Mouse (Mus musculus) G1E (cell line): ENCODE data around the gene Pdcd1lg2. TPM values are rescaled to one million over a fixed set of nuclear protein-coding genes. Genes with fewer than 3 reads are reported as not detected.

ENCODE experiments used
- ATAC-seq: 2 replicates; pipeline ENCODE4 v1.8.0; 2016; ENCODE audit warnings: mild to moderate bottlenecking; ENCODE audit not compliant: insufficient number of reproducible peaks, poor library complexity, low FRiP score, severe bottlenecking; ENCODE audit errors: extremely low read depth
- DNase-seq: peaks from one replicate; pipeline ENCODE4 v3.0.0; 2012; ENCODE audit warnings: low spot score
- H3K27me3 ChIP-seq: 2 replicates; pipeline ENCODE4 v1.6.1; 2012; ENCODE audit warnings: mild to moderate bottlenecking, low read length, inconsistent platforms; ENCODE audit not compliant: insufficient read depth
- H3K36me3 ChIP-seq: replicated peaks from 2 replicates; pipeline ENCODE3; 2012; ENCODE audit warnings: mild to moderate bottlenecking, inconsistent platforms
- H3K4me1 ChIP-seq: 2 replicates; pipeline ENCODE4 v1.6.1; 2012; ENCODE audit warnings: low read depth, low read length, inconsistent platforms, mixed read lengths; ENCODE audit not compliant: insufficient read depth
- H3K4me3 ChIP-seq: 2 replicates; pipeline ENCODE4 v1.5.1; 2012; ENCODE audit warnings: low read depth, mild to moderate bottlenecking, inconsistent platforms, low read length, moderate library complexity, mixed read lengths
- H3K9me3 ChIP-seq: replicated peaks from 2 replicates; pipeline ENCODE4 v1.6.1; 2012; ENCODE audit warnings: inconsistent platforms
- CTCF ChIP-seq: IDR thresholded peaks from 2 replicates; pipeline ENCODE4 v1.5.1; 2012; ENCODE audit warnings: low read depth, low read length, inconsistent platforms, mixed read lengths
- GATA1 ChIP-seq: IDR thresholded peaks from 2 replicates; pipeline ENCODE4 v1.6.1; 2012; ENCODE audit warnings: borderline replicate concordance, low read length, inconsistent platforms, mixed read lengths
- GATA2 ChIP-seq: IDR thresholded peaks from 2 replicates; pipeline ENCODE4 v1.6.1; 2012; ENCODE audit warnings: low read depth, low read length, inconsistent platforms, borderline replicate concordance
- POLR2AphosphoS5 ChIP-seq: IDR thresholded peaks from 2 replicates; pipeline ENCODE4 v1.6.1; 2012; ENCODE audit warnings: low read depth, low read length, inconsistent platforms; ENCODE audit not compliant: insufficient replicate concordance
- TAL1 ChIP-seq: conservative IDR thresholded peaks from 2 replicates; pipeline ENCODE4 v1.6.1; 2012; ENCODE audit warnings: low read depth, low read length, inconsistent platforms, mixed read lengths
- polyA plus RNA-seq: library from polyadenylated mRNA; stranded (reverse); fragments of >175 nt; gene quantifications from 2 replicates; pipeline ENCODE4 v1.2.3, GENCODE M21; 2012
- total RNA-seq, 2 experiments: library from RNA; stranded (forward) in 1 of 2; stranded (reverse) in 1 of 2; fragments of 200-1000 nt in 1 of 2; fragments of >200 nt in 1 of 2; fragmentation: Nextera tagmentation in 1 of 2; gene quantifications; 2 replicates each; pipeline ENCODE4 v1.2.3; 2014 to 2017

Gene Pdcd1lg2
- total and polyA plus RNA-seq, 3 experiments: 0.16 to 10.5 (median 2.5) TPM

DNA sequence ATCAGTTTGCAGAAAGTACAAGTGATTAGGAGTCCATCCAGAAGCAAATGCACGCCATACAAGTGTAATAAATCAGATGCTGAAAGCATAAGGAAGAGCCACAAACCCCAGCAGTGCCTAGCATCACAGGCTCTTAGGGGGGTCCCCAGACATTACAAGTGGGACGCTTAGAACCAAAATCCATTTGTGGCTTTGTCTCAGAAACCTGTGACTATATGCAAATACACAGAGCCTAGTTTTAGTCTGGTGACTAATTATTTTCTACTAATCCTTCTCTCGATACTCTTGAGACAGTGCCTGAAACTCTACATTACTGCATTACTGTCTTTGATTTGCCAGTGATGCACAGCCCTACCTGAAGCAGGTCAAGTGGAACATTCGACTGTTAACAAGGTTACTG lies 108.2 kb downstream of the Pdcd1lg2 start:
- DNase-seq: no peak
- no peak for ATAC-seq
- H3K9me3 ChIP-seq: peaks cover 4% of the 10 kb centered on the region
- H3K36me3 ChIP-seq: peaks cover 25% of the 10 kb centered on the region
- peaks cover 15% of the 10 kb centered on the region for H3K4me1 ChIP-seq
- TF ChIP-seq GATA1: no peak
- TF ChIP-seq TAL1: no peak
- no peak for TF ChIP-seq POLR2AphosphoS5
- no peak for TF ChIP-seq GATA2
- TF ChIP-seq CTCF: no peak
- no peaks in the 10 kb centered on the region for H3K27me3 ChIP-seq
- no peak overlapping the region for H3K4me3 ChIP-seq

Other genes with a start within 250 kb of the Pdcd1lg2 start
- 150 and 170 TPM in 2 replicates for gene Jak2, start 159.1 kb upstream of the Pdcd1lg2 start, total RNA-seq (2014; fragmentation: Nextera tagmentation)
- 107 and 132 TPM in 2 replicates for gene Jak2, start 159.1 kb upstream of the Pdcd1lg2 start, total RNA-seq (2017)
- gene Jak2, start 159.1 kb upstream of the Pdcd1lg2 start, polyA plus RNA-seq: 7.3 and 9.4 TPM in 2 replicates
- 1.1 TPM in 1 of 2 replicates, not detected in the other for gene Insl6, start 85.6 kb upstream of the Pdcd1lg2 start, total RNA-seq (2014; fragmentation: Nextera tagmentation)
- gene Insl6, start 85.6 kb upstream of the Pdcd1lg2 start, total RNA-seq (2017): 4.2 and 4.8 TPM in 2 replicates
- gene Insl6, start 85.6 kb upstream of the Pdcd1lg2 start, polyA plus RNA-seq: 0.17 and 0.35 TPM in 2 replicates
- gene Rln1, start 76.2 kb upstream of the Pdcd1lg2 start, total RNA-seq (2014; fragmentation: Nextera tagmentation): not detected in 2 replicates
- 0.06 and 0.11 TPM in 2 replicates for gene Rln1, start 76.2 kb upstream of the Pdcd1lg2 start, total RNA-seq (2017)
- gene Rln1, start 76.2 kb upstream of the Pdcd1lg2 start, polyA plus RNA-seq: not detected in 2 replicates
- gene Plgrkt, start 43.5 kb upstream of the Pdcd1lg2 start, total RNA-seq (2014; fragmentation: Nextera tagmentation): 179 and 190 TPM in 2 replicates
- 439 and 475 TPM in 2 replicates for gene Plgrkt, start 43.5 kb upstream of the Pdcd1lg2 start, total RNA-seq (2017)
- 38.2 and 39.8 TPM in 2 replicates for gene Plgrkt, start 43.5 kb upstream of the Pdcd1lg2 start, polyA plus RNA-seq
- 15.1 and 18.4 TPM in 2 replicates for gene Cd274, start 43.5 kb upstream of the Pdcd1lg2 start, total RNA-seq (2014; fragmentation: Nextera tagmentation)
- 37.1 and 40.8 TPM in 2 replicates for gene Cd274, start 43.5 kb upstream of the Pdcd1lg2 start, total RNA-seq (2017)
- 0.29 and 0.56 TPM in 2 replicates for gene Cd274, start 43.5 kb upstream of the Pdcd1lg2 start, polyA plus RNA-seq
- gene Ric1, start 111.4 kb downstream of the Pdcd1lg2 start, total RNA-seq (2014; fragmentation: Nextera tagmentation): 45.0 and 59.1 TPM in 2 replicates
- 50.5 and 50.7 TPM in 2 replicates for gene Ric1, start 111.4 kb downstream of the Pdcd1lg2 start, total RNA-seq (2017)
- gene Ric1, start 111.4 kb downstream of the Pdcd1lg2 start, polyA plus RNA-seq: 10.8 and 13.5 TPM in 2 replicates
- 19.3 and 22.4 TPM in 2 replicates for gene Ermp1, start 237.5 kb downstream of the Pdcd1lg2 start, total RNA-seq (2014; fragmentation: Nextera tagmentation)
- 22.6 and 22.8 TPM in 2 replicates for gene Ermp1, start 237.5 kb downstream of the Pdcd1lg2 start, total RNA-seq (2017)
- 11.4 and 14.2 TPM in 2 replicates for gene Ermp1, start 237.5 kb downstream of the Pdcd1lg2 start, polyA plus RNA-seq